Mouse (Mus musculus) urinary bladder, postnatal 36 days (tissue): ENCODE measurements at regions not wholly inside any gene's neighbourhood (a gene's known extent, or its start where the extent isn't known, plus 50 kb on each side); places are given as distances from the start of the nearest gene placed in this dataset.
A peak's percentile ranks its signal among the peaks of the same experiment; 100 is the strongest.

Source experiments
- DNase-seq, 2 experiments: peaks; one replicate each; pipeline ENCODE4 v3.0.0; 2022; ENCODE audit warnings: low spot score in 2 of 2, mixed read lengths in 1 of 2

- no peak for DNase-seq
Observed at GRCm38 (mm10) chr7:67462591-67462990, 89.9 kb upstream of the Mef2a start.

GRCm38 (mm10) chr7:67461333-67462255, 88.9 kb upstream of the Mef2a start:
- DNase-seq, result peak; percentile 53 to 85

- DNase-seq, result peak; percentile 48 to 61
Observed at GRCm38 (mm10) chr7:67459810-67460209, 87.2 kb upstream of the Mef2a start.

GRCm38 (mm10) chr7:67459209-67459608, 86.6 kb upstream of the Mef2a start:
- DNase-seq, result no peak

GRCm38 (mm10) chr7:67458640-67459039, 86.0 kb upstream of the Mef2a start:
- DNase-seq, result no peak

- no peak for DNase-seq
Observed at GRCm38 (mm10) chr7:67457898-67458297, 85.2 kb upstream of the Mef2a start.

GRCm38 (mm10) chr7:67456015-67456414, 83.4 kb upstream of the Mef2a start:
- DNase-seq, result no peak

DNA sequence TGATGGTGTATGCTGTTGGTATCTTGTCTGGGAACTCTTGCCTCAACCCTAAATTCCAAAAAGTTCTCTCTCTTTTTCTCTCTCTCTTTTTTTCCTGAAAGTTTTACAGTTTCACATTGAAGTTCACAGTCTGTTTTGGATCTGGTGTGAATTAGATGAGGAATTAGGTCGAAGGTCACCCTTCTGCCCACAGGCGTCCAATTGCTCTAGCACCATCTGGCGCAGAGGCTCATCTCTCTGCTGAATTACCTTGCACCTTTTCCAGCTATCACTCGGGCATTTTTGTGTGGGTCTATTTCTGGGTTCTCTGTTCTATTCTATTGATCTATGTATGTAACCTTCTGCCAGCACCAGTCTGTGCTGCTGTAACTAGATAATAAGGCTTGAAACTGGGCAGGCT, 81.8 kb upstream of the Mef2a start:
- DNase-seq, result no peak

GRCm38 (mm10) chr7:67451157-67451793, 78.6 kb upstream of the Mef2a start:
- no peak for DNase-seq

DNA sequence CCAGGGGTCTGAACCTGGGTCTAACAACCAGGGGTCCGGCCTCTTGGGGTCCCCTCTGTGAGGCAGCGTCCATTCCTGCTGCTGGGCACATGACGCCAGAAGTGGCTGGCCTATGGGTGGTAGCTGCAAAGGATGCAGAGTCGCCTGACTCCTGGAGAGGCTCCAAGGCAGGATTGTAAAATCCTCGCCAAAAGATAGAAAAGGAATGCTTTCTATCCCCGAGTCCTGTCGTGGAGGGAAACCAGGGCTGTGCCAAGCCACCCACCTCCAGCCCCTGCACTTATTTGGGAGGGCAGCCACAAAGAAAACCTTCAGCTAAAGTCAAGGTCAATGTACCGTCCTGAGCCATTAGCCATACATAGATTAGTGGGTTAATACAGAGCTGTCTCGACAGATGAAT, 73.9 kb upstream of the Mef2a start:
- no peak for DNase-seq

DNA sequence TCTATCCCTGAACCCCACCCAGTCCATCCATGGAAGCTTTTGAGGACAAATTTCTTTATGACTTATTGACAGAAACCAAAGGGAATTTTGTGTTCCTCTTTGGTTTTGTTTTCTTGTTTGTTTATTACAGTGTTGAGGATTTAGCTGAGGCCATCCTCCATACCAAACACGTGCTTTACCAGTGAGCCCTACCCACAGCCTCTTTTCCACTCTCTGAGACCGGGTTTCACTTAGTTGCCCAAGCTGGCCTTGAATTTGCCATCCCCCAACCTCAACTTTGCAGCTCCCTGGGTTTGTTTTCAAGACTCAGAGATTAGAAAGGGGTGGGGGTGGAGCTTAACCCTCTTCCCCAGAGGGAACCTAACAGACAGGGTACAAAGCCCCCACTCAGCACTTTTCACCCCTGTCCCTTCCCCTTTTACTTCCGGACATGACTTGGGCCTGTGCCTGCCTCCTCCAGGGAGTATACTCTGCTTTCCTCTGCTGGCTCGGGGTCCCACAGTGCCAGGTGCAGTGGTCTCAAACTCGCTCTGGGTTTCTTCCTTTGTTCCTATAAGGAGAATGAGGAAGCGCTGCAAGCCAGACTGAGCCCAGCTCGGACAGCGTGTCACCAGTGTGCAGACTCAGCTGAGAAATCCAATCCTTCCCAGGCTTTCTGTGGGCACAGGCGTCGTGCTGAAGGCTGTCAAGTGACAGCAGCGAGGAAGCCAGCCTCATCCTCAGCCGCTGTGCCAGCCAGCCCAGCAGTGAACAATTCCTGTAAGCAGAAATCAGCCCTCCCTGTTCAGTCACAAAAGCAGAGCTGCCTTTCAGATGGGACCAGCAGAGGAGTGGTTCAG, 72.8 kb upstream of the Mef2a start:
- no peak for DNase-seq

- DNase-seq, result no peak
Observed at GRCm38 (mm10) chr7:67444523-67444942, 71.9 kb upstream of the Mef2a start.

- no peak for DNase-seq
Observed at GRCm38 (mm10) chr7:67443666-67444065, 71.0 kb upstream of the Mef2a start.

DNA sequence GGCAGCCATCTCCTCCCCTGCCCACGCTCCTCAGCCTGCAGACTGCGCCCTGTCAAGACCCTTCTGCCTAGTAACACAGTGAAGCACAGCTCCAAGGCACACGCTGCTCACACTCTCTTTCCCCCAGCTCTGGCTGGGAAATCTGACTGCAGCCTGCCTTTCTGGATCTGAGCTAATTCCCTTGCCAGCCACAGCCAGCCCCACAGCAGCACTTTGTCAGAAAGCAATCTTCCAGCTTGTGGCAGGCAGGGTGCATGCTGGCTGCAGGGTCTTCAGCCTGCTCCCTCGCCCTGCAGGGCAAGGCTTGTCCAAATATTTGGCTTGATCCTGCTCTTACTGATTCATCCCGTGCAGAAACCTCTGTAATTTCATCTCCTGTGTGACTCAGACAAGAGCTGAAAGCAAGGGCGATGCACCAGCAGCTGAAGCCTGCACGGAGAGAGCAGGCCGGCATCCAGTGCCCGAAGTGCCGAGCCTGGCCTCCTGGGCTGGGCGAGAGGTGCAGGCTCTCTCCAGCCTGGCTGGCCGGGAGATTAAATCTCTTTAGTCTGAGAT, 70.4 kb upstream of the Mef2a start:
- peak; percentile 36 to 57 for DNase-seq

DNA sequence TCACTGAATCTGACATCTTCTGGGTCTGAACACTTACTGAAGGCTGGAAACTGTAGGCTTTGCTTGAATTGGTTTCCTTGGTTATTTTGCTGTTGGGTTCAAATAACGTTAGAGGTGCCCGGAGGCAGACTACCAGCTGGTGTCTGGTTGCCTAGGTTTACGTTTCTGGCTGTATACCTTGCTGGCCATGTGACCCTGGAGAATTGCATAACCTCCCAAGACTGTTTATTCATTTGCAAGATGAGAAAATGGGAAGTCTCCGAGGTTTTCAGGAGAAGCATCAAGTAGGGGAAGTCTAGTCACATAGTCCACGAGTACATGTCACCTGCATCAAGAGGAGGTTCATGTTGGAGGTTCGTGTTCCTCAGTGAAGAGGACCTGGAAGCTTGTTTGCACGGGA, 69.6 kb upstream of the Mef2a start:
- DNase-seq, result no peak

DNA sequence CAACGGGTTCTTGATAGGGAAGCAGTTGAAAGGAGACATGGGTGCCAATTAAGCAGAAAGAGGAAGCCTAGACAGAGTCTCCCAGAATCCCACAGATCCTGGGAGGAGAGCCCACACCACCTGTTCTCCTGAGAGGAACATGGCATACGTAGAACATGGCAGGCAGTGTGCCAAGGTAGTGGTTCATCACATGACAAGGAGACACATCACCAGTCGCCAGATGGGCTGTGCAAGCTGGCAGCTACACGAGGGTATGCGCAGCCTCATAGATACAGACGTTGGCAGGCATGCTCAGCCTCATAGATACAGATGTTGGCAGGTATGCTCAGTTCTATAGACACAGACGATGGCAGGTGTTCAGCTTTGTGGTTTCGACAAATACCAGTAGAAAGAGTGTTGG, 68.1 kb upstream of the Mef2a start:
- no peak for DNase-seq

GRCm38 (mm10) chr7:67437216-67438006, 64.8 kb upstream of the Mef2a start:
- no peak for DNase-seq

- peak in 1 of 2 experiments; percentile 74 for DNase-seq
Observed at GRCm38 (mm10) chr7:67435643-67436339, 63.1 kb upstream of the Mef2a start.

- no peak for DNase-seq
Observed at GRCm38 (mm10) chr7:67430987-67431386, 58.3 kb upstream of the Mef2a start.

- no peak for DNase-seq
Observed at GRCm38 (mm10) chr7:67430041-67430440, 57.4 kb upstream of the Mef2a start.
